Mouse (Mus musculus): ENCODE results near the gene Vinac1. TPM values are rescaled to one million over a fixed set of nuclear protein-coding genes. Genes with fewer than 3 reads are reported as not detected.
A peak's percentile ranks its signal among the peaks of the same experiment; 100 is the strongest.
"Not testable (repeated sequence)": the region's sequence is repeated elsewhere in the genome, so short reads cannot be mapped to it uniquely, and the experiment has no call there.

Vinac1 gene
- polyA plus RNA-seq, 1 experiment from 2014 or later, result 0.31 TPM

- H3K4me2 ChIP-seq (replicated peaks), result peak overlapping the region; percentile 88
- peaks cover 11% of the 10 kb centered on the region for H3K4me1 ChIP-seq
- H3K9ac ChIP-seq (replicated peaks), result peak overlapping the region; percentile 60
- H3K9me3 ChIP-seq, result no peaks in the 10 kb centered on the region
- peaks cover 52% of the 10 kb centered on the region for H3K27me3 ChIP-seq
- H3K36me3 ChIP-seq, result no peaks in the 10 kb centered on the region
- H3K4me3 ChIP-seq, result peak overlapping the region; percentile 46
- no peak overlapping the region for H3K27ac ChIP-seq (replicated peaks)
- no peak for ATAC-seq (ENCODE audit: low FRiP score, low read depth)
- WGBS, result 32% methylated on average over 15 of the region's 15 CpGs
These were observed 9.5 kb downstream of the Vinac1 start for GRCm38 (mm10) chr2:129038426-129038936.

GRCm38 (mm10) chr2:129035381-129035780, 12.6 kb downstream of the Vinac1 start:
- no peaks in the 10 kb centered on the region for H3K9me3 ChIP-seq
- ATAC-seq (ENCODE audit: low FRiP score, low read depth), result no peak
- no peak overlapping the region for H3K27ac ChIP-seq (replicated peaks)
- no peak overlapping the region for H3K4me2 ChIP-seq (replicated peaks)
- H3K9ac ChIP-seq (replicated peaks), result no peak overlapping the region
- no peaks in the 10 kb centered on the region for H3K36me3 ChIP-seq
- H3K4me3 ChIP-seq, result no peak overlapping the region
- peaks cover 41% of the 10 kb centered on the region for H3K27me3 ChIP-seq
- 88% methylated on average over 5 of the region's 5 CpGs for WGBS
- peaks cover 11% of the 10 kb centered on the region for H3K4me1 ChIP-seq

GRCm38 (mm10) chr2:129024820-129025219, 23.2 kb downstream of the Vinac1 start:
- Histone ChIP-seq H3K4me1 (no peaks in the 10 kb centered on the region), H3K36me3 (no peaks in the 10 kb centered on the region), H3K9ac (replicated peaks) (no peak overlapping the region), H3K9me3 (no peaks in the 10 kb centered on the region), H3K4me2 (replicated peaks) (no peak overlapping the region), H3K4me3 (no peak overlapping the region), H3K27me3 (no peaks in the 10 kb centered on the region), H3K27ac (replicated peaks) (no peak overlapping the region)
- ATAC-seq (ENCODE audit: low FRiP score, low read depth), result no peak
- WGBS, result 85% methylated on average over 9 of the region's 9 CpGs

- no peaks in the 10 kb centered on the region for H3K27me3 ChIP-seq
- peaks cover 5% of the 10 kb centered on the region; the same call in 1 of the 2 replicates for H3K36me3 ChIP-seq
- no peak overlapping the region for H3K4me2 ChIP-seq (replicated peaks)
- no peaks in the 10 kb centered on the region for H3K4me1 ChIP-seq
- H3K4me3 ChIP-seq, result no peak overlapping the region
- WGBS, result 76% methylated on average over 2 of the region's 2 CpGs
- H3K9me3 ChIP-seq, result no peaks in the 10 kb centered on the region
- no peak overlapping the region for H3K9ac ChIP-seq (replicated peaks)
- H3K27ac ChIP-seq (replicated peaks), result no peak overlapping the region
- no peak for ATAC-seq (ENCODE audit: low FRiP score, low read depth)
These were observed 27.9 kb downstream of the Vinac1 start for GRCm38 (mm10) chr2:129020106-129020505.

- not testable (repeated sequence) for H3K4me3 ChIP-seq; H3K36me3 ChIP-seq; H3K4me2 ChIP-seq (replicated peaks); H3K9ac ChIP-seq (replicated peaks); H3K27me3 ChIP-seq; H3K4me1 ChIP-seq; ATAC-seq (ENCODE audit: low FRiP score, low read depth); H3K9me3 ChIP-seq; H3K27ac ChIP-seq (replicated peaks)
- WGBS, result 80% methylated on average over 2 of the region's 2 CpGs
These were observed 39.1 kb downstream of the Vinac1 start for GRCm38 (mm10) chr2:129008867-129009266.

- Histone ChIP-seq H3K4me2 (replicated peaks) (no peak overlapping the region), H3K4me3 (no peak overlapping the region), H3K36me3 (no peaks in the 10 kb centered on the region), H3K9me3 (no peaks in the 10 kb centered on the region), H3K27me3 (no peaks in the 10 kb centered on the region), H3K4me1 (no peaks in the 10 kb centered on the region), H3K27ac (replicated peaks) (no peak overlapping the region), H3K9ac (replicated peaks) (no peak overlapping the region)
- 76% methylated on average over 4 of the region's 4 CpGs for WGBS
- no peak for ATAC-seq (ENCODE audit: low FRiP score, low read depth)
These were observed 41.7 kb downstream of the Vinac1 start for GRCm38 (mm10) chr2:129006194-129006749.

- no peak overlapping the region for H3K27ac ChIP-seq (replicated peaks)
- no peaks in the 10 kb centered on the region for H3K27me3 ChIP-seq
- H3K4me1 ChIP-seq, result no peaks in the 10 kb centered on the region
- no peaks in the 10 kb centered on the region for H3K36me3 ChIP-seq
- no peak overlapping the region for H3K4me2 ChIP-seq (replicated peaks)
- H3K4me3 ChIP-seq, result no peak overlapping the region
- no peak overlapping the region for H3K9ac ChIP-seq (replicated peaks)
- H3K9me3 ChIP-seq, result no peaks in the 10 kb centered on the region
- no peak for ATAC-seq (ENCODE audit: low FRiP score, low read depth)
These were observed 43.1 kb downstream of the Vinac1 start for GRCm38 (mm10) chr2:129004872-129005271.

- ATAC-seq (ENCODE audit: low FRiP score, low read depth), result no peak
- 84% methylated on average over 3 of the region's 3 CpGs for WGBS
These were observed 63.2 kb downstream of the Vinac1 start for GRCm38 (mm10) chr2:128984746-128985145.

GRCm38 (mm10) chr2:128975572-128975971, 72.4 kb downstream of the Vinac1 start:
- no peak for ATAC-seq (ENCODE audit: low FRiP score, low read depth)
- no peaks in the 10 kb centered on the region for H3K27me3 ChIP-seq
- WGBS, result 83% methylated on average over 4 of the region's 4 CpGs
- no peak overlapping the region for H3K4me3 ChIP-seq
- no peak overlapping the region for H3K9ac ChIP-seq (replicated peaks)
- H3K4me1 ChIP-seq, result no peaks in the 10 kb centered on the region
- H3K9me3 ChIP-seq, result no peaks in the 10 kb centered on the region
- no peak overlapping the region for H3K4me2 ChIP-seq (replicated peaks)
- no peak overlapping the region for H3K27ac ChIP-seq (replicated peaks)
- no peaks in the 10 kb centered on the region for H3K36me3 ChIP-seq

More at GRCm38 (mm10) chr2:128984746-128985145, 63.2 kb downstream of the Vinac1 start:
- Histone ChIP-seq H3K27me3 (no peaks in the 10 kb centered on the region), H3K27ac (replicated peaks) (no peak overlapping the region), H3K4me3 (no peak overlapping the region), H3K9me3 (no peaks in the 10 kb centered on the region), H3K9ac (replicated peaks) (no peak overlapping the region), H3K4me1 (peaks cover 5% of the 10 kb centered on the region; the same call in 1 of the 2 replicates), H3K4me2 (replicated peaks) (no peak overlapping the region), H3K36me3 (no peaks in the 10 kb centered on the region)

Other genes starting within 250 kb of the Vinac1 start
- gene Tmem87b, start 230.1 kb downstream of the Vinac1 start, polyA plus RNA-seq (2016; fragmentation: Nextera tagmentation; extraction: Ambion mirVana), result 33.2 and 34.3 TPM in 2 replicates
- gene Fbln7, start 185.2 kb downstream of the Vinac1 start, polyA plus RNA-seq (2016; fragmentation: Nextera tagmentation; extraction: Ambion mirVana), result 1.9 and 2.2 TPM in 2 replicates
- gene Zc3h8, start 104.1 kb downstream of the Vinac1 start, polyA plus RNA-seq (2016; fragmentation: Nextera tagmentation; extraction: Ambion mirVana), result 9.2 TPM in 2 replicates
- gene Zc3h6, start 80.8 kb downstream of the Vinac1 start, polyA plus RNA-seq (2016; fragmentation: Nextera tagmentation; extraction: Ambion mirVana), result 4.3 TPM in 2 replicates
- 29.3 and 31.7 TPM in 2 replicates for gene Gm10762, start 80.4 kb downstream of the Vinac1 start, polyA plus RNA-seq (2016; fragmentation: Nextera tagmentation; extraction: Ambion mirVana)
- 15.1 and 16.8 TPM in 2 replicates for gene Ttl, start 17.8 kb upstream of the Vinac1 start, polyA plus RNA-seq (2016; fragmentation: Nextera tagmentation; extraction: Ambion mirVana)
- 27.2 and 27.3 TPM in 2 replicates for gene Polr1b, start 52.8 kb upstream of the Vinac1 start, polyA plus RNA-seq (2016; fragmentation: Nextera tagmentation; extraction: Ambion mirVana)
- 23.1 and 24.2 TPM in 2 replicates for gene Chchd5, start 81.5 kb upstream of the Vinac1 start, polyA plus RNA-seq (2016; fragmentation: Nextera tagmentation; extraction: Ambion mirVana)
- 60.1 and 60.4 TPM in 2 replicates for gene Slc20a1, start 150.6 kb upstream of the Vinac1 start, polyA plus RNA-seq (2016; fragmentation: Nextera tagmentation; extraction: Ambion mirVana)
- 46.0 and 48.5 TPM in 2 replicates for gene Ckap2l, start 249.0 kb upstream of the Vinac1 start, polyA plus RNA-seq (2016; fragmentation: Nextera tagmentation; extraction: Ambion mirVana)

Measured in midbrain, embryonic 12.5 days (tissue).